Mouse (Mus musculus) neutrophil, adult 5-6 weeks (primary cell): ENCODE results near the gene Tcf23. TPM values are rescaled to one million over a fixed set of nuclear protein-coding genes. Genes with fewer than 3 reads are reported as not detected.

ENCODE experiments used
- total RNA-seq: library from RNA; stranded (forward); fragments of 200-1000 nt; gene quantifications from 2 replicates; pipeline ENCODE4 v1.2.3, GENCODE M21; 2017

The Tcf23 gene
- total RNA-seq, 1 experiment from 2014 or later = not detected

Other genes with a start within 250 kb of the Tcf23 start
- 1.7 and 3.0 TPM in 2 replicates for gene Mapre3, start 154.0 kb upstream of the Tcf23 start, total RNA-seq
- 21.4 and 22.2 TPM in 2 replicates for gene Tmem214, start 100.7 kb upstream of the Tcf23 start, total RNA-seq
- 12.3 and 14.7 TPM in 2 replicates for gene Agbl5, start 80.0 kb upstream of the Tcf23 start, total RNA-seq
- 124 and 149 TPM in 2 replicates for gene Ost4, start 60.9 kb upstream of the Tcf23 start, total RNA-seq
- gene Emilin1, start 55.3 kb upstream of the Tcf23 start, total RNA-seq = 2.1 and 2.2 TPM in 2 replicates
- gene Khk, start 47.2 kb upstream of the Tcf23 start, total RNA-seq = 25.7 and 28.2 TPM in 2 replicates
- 0.25 and 0.47 TPM in 2 replicates for gene Cgref1, start 23.1 kb upstream of the Tcf23 start, total RNA-seq
- gene Preb, start 8.3 kb upstream of the Tcf23 start, total RNA-seq = 299 and 306 TPM in 2 replicates
- gene Atraid, start 79.7 kb downstream of the Tcf23 start, total RNA-seq = 50.5 and 56.0 TPM in 2 replicates
- 2.4 and 5.0 TPM in 2 replicates for gene Slc5a6, start 80.3 kb downstream of the Tcf23 start, total RNA-seq
- gene Cad, start 86.1 kb downstream of the Tcf23 start, total RNA-seq = 10.6 and 19.6 TPM in 2 replicates
- gene Dnajc5g, start 137.6 kb downstream of the Tcf23 start, total RNA-seq = not detected in 2 replicates
- not detected in 2 replicates for gene Slc30a3, start 139.6 kb downstream of the Tcf23 start, total RNA-seq
- not detected in 2 replicates for gene Trim54, start 148.1 kb downstream of the Tcf23 start, total RNA-seq
- gene Ucn, start 170.2 kb downstream of the Tcf23 start, total RNA-seq = not detected in 2 replicates
- gene Mpv17, start 185.6 kb downstream of the Tcf23 start, total RNA-seq = 17.2 and 25.9 TPM in 2 replicates
- 2.8 and 3.6 TPM in 2 replicates for gene Gm29609, start 211.2 kb downstream of the Tcf23 start, total RNA-seq
- 86.1 and 86.9 TPM in 2 replicates for gene Gtf3c2, start 211.5 kb downstream of the Tcf23 start, total RNA-seq
- gene Snx17, start 224.6 kb downstream of the Tcf23 start, total RNA-seq = 41.3 and 46.7 TPM in 2 replicates
- 22.1 and 33.1 TPM in 2 replicates for gene Eif2b4, start 224.8 kb downstream of the Tcf23 start, total RNA-seq
- 18.8 and 21.6 TPM in 2 replicates for gene Zfp513, start 233.6 kb downstream of the Tcf23 start, total RNA-seq